Mouse (Mus musculus): ENCODE measurements around the gene Rin3. TPM values are rescaled to one million over a fixed set of nuclear protein-coding genes. Genes with fewer than 3 reads are reported as not detected.

Rin3 gene
- polyA plus RNA-seq, 1 experiment from 2014 or later: 10.2 TPM

DNA sequence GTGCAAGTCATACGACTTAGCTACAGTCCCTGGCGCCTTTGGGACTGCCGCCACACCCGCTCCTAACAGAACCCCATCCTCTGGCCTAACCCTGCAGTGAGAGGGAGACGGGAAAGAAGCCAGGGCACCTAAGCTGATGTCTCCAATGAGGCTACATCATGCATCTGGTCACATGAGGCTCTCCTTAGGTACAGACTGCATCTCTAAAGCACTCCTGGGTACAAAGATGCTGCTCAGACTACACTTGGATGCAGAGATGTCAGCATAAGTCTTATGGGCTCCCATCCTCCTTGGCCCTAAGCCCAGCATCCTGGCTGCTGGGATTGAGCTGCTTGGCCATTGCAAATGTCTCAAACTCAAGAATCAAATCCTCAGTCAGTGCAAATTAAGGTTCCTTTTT, 146.8 kb downstream of the Rin3 start:
- H3K9ac ChIP-seq: no peak overlapping the region
- WGBS: 92% methylated on average over 5 of the region's 5 CpGs
- no peak overlapping the region for H3K4me2 ChIP-seq
- no peak overlapping the region for H3K27ac ChIP-seq (replicated peaks)
- no peak for ATAC-seq (ENCODE audit: extremely low read depth, insufficient number of reproducible peaks, low FRiP score, low TSS enrichment)
- H3K27me3 ChIP-seq (replicated peaks): no peaks in the 10 kb centered on the region
- peaks cover 5% of the 10 kb centered on the region for H3K36me3 ChIP-seq
- peaks cover 37% of the 10 kb centered on the region for H3K4me1 ChIP-seq
- peaks cover 6% of the 10 kb centered on the region; the same call in 1 of the 2 replicates for H3K9me3 ChIP-seq
- no peak overlapping the region for H3K4me3 ChIP-seq

DNA sequence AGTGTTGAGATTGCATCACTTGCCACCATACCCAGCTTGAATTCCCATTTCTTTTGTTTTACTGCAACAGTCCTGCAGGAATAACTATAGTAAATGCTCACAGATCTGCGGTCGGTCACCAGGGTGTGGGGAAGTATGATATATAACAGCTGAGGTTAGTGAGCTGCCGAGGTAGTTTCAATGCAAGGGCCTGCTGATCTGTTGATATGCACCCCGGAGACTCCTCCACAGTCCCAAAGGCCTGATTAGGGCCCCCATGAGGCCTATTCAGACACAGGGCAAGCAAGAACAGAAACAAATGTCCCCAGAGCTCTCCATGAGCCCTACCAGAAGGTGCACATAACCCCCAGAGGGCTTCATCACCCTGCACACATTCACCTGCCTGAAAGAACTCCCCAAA, 147.4 kb downstream of the Rin3 start:
- peaks cover 31% of the 10 kb centered on the region for H3K4me1 ChIP-seq
- H3K36me3 ChIP-seq: peaks cover 5% of the 10 kb centered on the region
- H3K4me2 ChIP-seq: no peak overlapping the region
- no peak overlapping the region for H3K27ac ChIP-seq (replicated peaks)
- peaks cover 6% of the 10 kb centered on the region; the same call in 1 of the 2 replicates for H3K9me3 ChIP-seq
- H3K27me3 ChIP-seq (replicated peaks): no peaks in the 10 kb centered on the region
- no peak overlapping the region for H3K9ac ChIP-seq
- no peak overlapping the region for H3K4me3 ChIP-seq
- ATAC-seq (ENCODE audit: extremely low read depth, insufficient number of reproducible peaks, low FRiP score, low TSS enrichment): no peak
- 66% methylated on average over 4 of the region's 4 CpGs for WGBS

DNA sequence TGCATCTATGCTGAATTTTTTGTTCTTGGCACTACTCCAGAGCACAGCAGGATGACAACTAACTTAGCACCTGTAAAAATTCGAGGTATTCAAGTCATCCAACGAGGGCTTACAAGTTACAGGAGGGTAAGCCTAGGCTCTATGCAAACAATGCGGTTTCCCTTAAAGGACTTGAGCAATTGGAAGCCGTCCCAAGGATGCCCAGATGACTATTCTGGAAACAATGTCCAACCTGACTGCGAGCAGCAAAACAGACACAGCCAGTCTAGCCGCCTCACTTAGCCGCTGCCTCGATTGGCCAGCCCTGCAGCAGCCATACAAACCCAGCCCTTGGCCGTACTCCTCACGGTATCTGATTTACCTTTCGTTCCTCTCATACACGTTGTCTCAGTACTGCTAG, 149.4 kb downstream of the Rin3 start:
- Histone ChIP-seq H3K4me3 (no peak overlapping the region), H3K27ac (replicated peaks) (peak overlapping the region; percentile 67), H3K9ac (peak overlapping the region; percentile 14; the same call in 1 of the 2 replicates), H3K27me3 (replicated peaks) (no peaks in the 10 kb centered on the region), H3K4me1 (peaks cover 34% of the 10 kb centered on the region), H3K4me2 (peak overlapping the region; percentile 21), H3K9me3 (no peaks in the 10 kb centered on the region), H3K36me3 (no peaks in the 10 kb centered on the region)
- no peak for ATAC-seq (ENCODE audit: extremely low read depth, insufficient number of reproducible peaks, low FRiP score, low TSS enrichment)
- 59% methylated on average over 12 of the region's 12 CpGs for WGBS

DNA sequence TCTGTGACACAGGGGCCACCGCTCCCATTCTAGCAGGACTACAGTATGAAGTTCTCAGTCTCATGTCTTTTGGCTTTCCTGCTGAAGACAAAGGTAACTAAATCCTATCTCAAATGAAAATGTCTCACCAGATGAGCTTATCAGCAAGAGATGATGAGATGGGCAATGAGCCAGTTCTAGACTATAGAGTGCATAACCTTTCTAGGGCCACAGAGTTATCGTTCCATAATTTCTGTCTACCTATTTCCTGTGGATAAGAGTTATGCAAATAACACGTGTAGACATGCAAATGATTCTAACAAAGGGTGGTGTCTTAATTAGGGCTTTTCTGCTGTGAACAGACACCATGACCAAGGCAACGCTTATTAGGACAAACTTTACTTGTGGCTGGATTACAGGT, 151.3 kb downstream of the Rin3 start:
- Histone ChIP-seq H3K27me3 (replicated peaks) (no peaks in the 10 kb centered on the region), H3K9ac (no peak overlapping the region), H3K4me1 (peaks cover 53% of the 10 kb centered on the region), H3K4me2 (no peak overlapping the region), H3K4me3 (no peak overlapping the region), H3K36me3 (no peaks in the 10 kb centered on the region), H3K27ac (replicated peaks) (no peak overlapping the region), H3K9me3 (no peaks in the 10 kb centered on the region)
- ATAC-seq (ENCODE audit: extremely low read depth, insufficient number of reproducible peaks, low FRiP score, low TSS enrichment): no peak
- WGBS: 81% methylated on average over 4 of the region's 4 CpGs

DNA sequence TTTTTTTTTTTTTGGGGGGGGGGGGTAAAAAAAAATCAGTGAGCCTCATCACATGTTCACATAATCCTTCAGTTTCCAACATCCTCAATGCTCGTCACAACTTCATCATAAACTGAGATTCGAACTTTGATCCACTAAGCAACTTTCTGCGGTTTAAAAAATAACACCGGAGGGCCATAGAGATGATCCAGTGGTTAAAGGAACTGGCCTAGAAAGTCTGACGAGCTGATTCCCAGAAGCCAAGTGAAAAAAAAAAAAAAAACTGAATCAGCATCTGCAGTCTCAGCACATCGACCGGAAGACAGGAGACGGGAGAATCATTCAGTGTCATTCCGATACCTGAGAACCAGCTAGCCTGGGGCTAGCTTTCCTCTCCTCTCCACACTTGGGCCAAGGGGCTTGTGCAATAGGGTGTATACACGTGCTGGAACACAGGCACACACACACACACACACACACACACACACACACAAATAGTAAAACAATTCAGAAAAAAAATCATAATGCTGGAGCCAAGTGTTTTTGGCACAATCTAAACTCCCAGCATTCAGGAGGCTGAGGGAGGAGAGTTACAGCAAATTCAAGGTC, 154.2 kb downstream of the Rin3 start:
- 63% methylated on average over 10 of the region's 10 CpGs for WGBS
- Histone ChIP-seq H3K9me3 (no peaks in the 10 kb centered on the region), H3K4me3 (peak overlapping the region; percentile 75), H3K27me3 (replicated peaks) (no peaks in the 10 kb centered on the region), H3K4me1 (peaks cover 48% of the 10 kb centered on the region), H3K4me2 (peak overlapping the region; percentile 78), H3K36me3 (no peaks in the 10 kb centered on the region), H3K9ac (peak overlapping the region; percentile 87), H3K27ac (replicated peaks) (peak overlapping the region; percentile 88)
- no peak for ATAC-seq (ENCODE audit: extremely low read depth, insufficient number of reproducible peaks, low FRiP score, low TSS enrichment)

DNA sequence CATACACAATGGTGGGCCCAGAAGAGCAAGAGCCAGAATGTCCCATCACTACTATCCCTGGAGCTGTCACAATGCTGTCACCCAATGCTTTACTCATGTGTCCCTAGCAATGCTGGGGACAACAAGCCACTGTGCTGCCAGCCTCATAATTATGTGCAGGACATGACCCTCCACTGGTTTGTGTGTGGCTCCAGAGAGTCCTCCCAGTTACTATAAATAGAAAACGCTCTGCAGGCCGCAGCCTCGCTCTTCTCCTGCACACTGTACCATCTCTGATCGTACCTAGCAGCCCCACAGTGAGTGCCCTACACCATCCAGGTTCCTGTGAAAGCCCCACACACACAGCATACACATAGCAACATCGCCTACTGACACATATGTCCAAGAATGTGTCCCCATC, 155.1 kb downstream of the Rin3 start:
- H3K4me2 ChIP-seq: peak overlapping the region; percentile 78
- peak overlapping the region; percentile 87 for H3K9ac ChIP-seq
- no peak for ATAC-seq (ENCODE audit: extremely low read depth, insufficient number of reproducible peaks, low FRiP score, low TSS enrichment)
- peak overlapping the region; percentile 75 for H3K4me3 ChIP-seq
- WGBS: 35% methylated on average over 5 of the region's 5 CpGs
- peaks cover 39% of the 10 kb centered on the region for H3K4me1 ChIP-seq
- H3K36me3 ChIP-seq: no peaks in the 10 kb centered on the region
- peak overlapping the region; percentile 88 for H3K27ac ChIP-seq (replicated peaks)
- H3K9me3 ChIP-seq: no peaks in the 10 kb centered on the region
- H3K27me3 ChIP-seq (replicated peaks): no peaks in the 10 kb centered on the region

DNA sequence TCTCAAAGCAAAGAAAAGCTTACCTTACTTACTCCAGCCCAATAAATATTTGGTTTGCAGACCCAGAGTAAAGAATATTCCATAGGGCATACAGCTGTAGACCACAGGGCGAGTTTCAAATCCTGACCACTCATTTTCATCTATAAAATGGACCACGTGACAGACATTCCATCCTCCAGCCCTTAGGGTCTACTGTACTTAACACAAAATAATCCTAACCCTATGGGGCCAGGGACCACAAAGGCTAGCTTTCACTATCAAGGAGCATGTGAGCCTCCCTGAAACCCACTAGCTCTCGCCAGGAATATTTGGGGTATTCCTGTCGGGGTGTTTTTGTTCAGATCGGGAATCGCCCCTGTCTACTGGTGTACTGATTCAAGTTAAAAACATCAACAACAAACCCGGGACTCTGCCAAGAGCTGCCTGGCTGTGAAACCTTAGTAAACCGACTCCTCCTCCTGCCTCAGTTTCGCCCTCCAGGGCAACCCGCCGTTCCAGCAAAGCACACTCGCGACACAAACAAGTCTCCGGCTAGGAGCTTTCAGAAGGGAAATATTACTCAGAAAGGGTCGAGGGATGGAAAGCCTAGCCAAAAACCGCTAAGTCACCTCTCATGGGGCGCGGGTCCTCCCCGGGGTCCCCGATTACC, 156.3 kb downstream of the Rin3 start:
- WGBS: 2% methylated on average over 20 of the region's 20 CpGs
- Histone ChIP-seq H3K27ac (replicated peaks) (peak overlapping the region; percentile 88), H3K4me2 (peak overlapping the region; percentile 78), H3K27me3 (replicated peaks) (no peaks in the 10 kb centered on the region), H3K9me3 (no peaks in the 10 kb centered on the region), H3K4me3 (peak overlapping the region; percentile 75), H3K4me1 (peaks cover 28% of the 10 kb centered on the region), H3K36me3 (no peaks in the 10 kb centered on the region), H3K9ac (peak overlapping the region; percentile 87)
- ATAC-seq (ENCODE audit: extremely low read depth, insufficient number of reproducible peaks, low FRiP score, low TSS enrichment): 0 out of 2 replicates have a peak, but pooled peaks have one; percentile 4

DNA sequence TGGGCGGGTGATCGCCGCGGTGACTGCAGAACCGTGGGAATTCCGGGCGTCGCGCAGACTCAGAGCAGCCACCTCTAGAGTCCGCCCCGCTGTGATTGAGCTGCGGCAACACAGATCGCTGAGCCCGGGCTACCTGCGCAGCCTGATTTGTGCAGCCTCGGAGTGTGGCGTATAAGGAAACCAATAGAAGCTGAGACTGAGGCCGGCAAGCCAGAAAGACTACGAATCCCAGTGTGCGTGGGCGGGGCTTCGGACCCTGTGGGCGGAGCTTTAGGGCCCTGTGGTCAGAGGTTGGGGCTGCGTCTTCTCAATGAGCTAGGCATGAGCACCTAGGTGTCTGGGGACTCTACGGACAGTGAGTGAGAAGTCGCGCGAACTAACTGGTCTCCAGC, 156.8 kb downstream of the Rin3 start, which contains the start of gene Lgmn:
Lgmn (minus strand) TSS at position 182 of the 392 bp plus-strand sequence.
- H3K36me3 ChIP-seq: no peaks in the 10 kb centered on the region
- WGBS: 0% methylated on average over 28 of the region's 28 CpGs
- H3K4me2 ChIP-seq: peak within 1 kb of the TSS; percentile 78
- H3K27me3 ChIP-seq (replicated peaks): no peaks in the 10 kb centered on the region
- H3K9ac ChIP-seq: peak within 1 kb of the TSS; percentile 87
- peaks cover 23% of the 10 kb centered on the region for H3K4me1 ChIP-seq
- H3K9me3 ChIP-seq: no peaks in the 10 kb centered on the region
- peak within 1 kb of the TSS; percentile 88 for H3K27ac ChIP-seq (replicated peaks)
- H3K4me3 ChIP-seq: peak within 1 kb of the TSS; percentile 75
- ATAC-seq (ENCODE audit: extremely low read depth, insufficient number of reproducible peaks, low FRiP score, low TSS enrichment): peak; percentile 99

Other genes starting within 250 kb of the Rin3 start
- 2.8 TPM in 2 replicates for gene Slc24a4, start 154.3 kb upstream of the Rin3 start, polyA plus RNA-seq (2015; fragmentation: Nextera tagmentation; extraction: Ambion mirVana)
- gene Lgmn, start 156.8 kb downstream of the Rin3 start, polyA plus RNA-seq (2015; fragmentation: Nextera tagmentation; extraction: Ambion mirVana): 119 and 122 TPM in 2 replicates
- gene Golga5, start 186.1 kb downstream of the Rin3 start, polyA plus RNA-seq (2015; fragmentation: Nextera tagmentation; extraction: Ambion mirVana): 22.3 and 22.8 TPM in 2 replicates